Mouse (Mus musculus) kidney, adult 18-20 months (tissue): ENCODE data around the gene Dnajc28.

ENCODE experiments used
- DNase-seq: peaks from one replicate; pipeline ENCODE4 v3.0.0; 2021

Gene Dnajc28

GRCm38 (mm10) chr16:91586244-91586643 lies 32.6 kb downstream of the Dnajc28 start:
- no peak for DNase-seq

DNA sequence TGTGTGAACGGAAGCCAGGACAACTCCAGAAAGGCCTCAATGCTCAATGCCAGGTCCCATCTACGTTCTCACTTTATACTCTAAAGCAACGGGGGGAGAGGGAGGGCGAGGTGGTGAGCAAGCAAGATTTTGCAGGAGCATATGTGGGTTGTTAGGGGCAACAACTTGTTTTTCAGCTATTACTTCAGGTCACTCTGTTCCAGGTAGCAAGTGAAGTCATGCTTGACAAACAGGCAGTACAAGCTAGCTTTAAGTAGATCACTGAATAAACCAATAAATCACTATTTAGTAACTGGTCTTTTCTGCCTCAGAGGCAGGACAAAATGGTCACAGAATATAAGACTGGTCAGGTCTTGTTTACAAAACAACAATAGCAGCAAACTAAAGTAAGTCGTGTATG lies 33.2 kb downstream of the Dnajc28 start:
- no peak for DNase-seq

DNA sequence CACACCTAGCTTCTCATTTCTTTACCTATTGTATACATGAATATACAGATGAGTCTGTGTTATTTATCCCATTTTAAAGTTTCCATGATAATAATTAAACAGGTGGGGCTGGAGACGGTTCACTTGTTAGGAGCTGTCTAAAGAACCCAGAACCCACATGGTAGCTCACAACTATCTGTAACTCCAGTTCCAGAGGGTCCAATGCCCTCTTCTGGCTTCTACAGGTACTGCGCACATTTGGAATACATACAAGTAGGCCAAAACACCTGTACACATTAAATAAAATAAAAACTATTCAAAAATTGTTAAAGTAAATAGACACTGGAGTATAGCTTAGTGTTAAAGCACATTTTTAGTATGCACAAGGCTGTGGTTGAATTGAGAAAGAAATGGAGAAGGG lies 36.5 kb downstream of the Dnajc28 start:
- DNase-seq = peak; percentile 50

GRCm38 (mm10) chr16:91578980-91579720 lies 39.7 kb downstream of the Dnajc28 start:
- DNase-seq = no peak

GRCm38 (mm10) chr16:91575151-91575550 lies 43.7 kb downstream of the Dnajc28 start:
- DNase-seq = no peak

- DNase-seq = no peak
Observed at GRCm38 (mm10) chr16:91571105-91571504, 47.7 kb downstream of the Dnajc28 start.

GRCm38 (mm10) chr16:91568960-91569359 lies 49.9 kb downstream of the Dnajc28 start:
- DNase-seq = no peak

- DNase-seq = no peak
Observed at GRCm38 (mm10) chr16:91566002-91566401, 52.8 kb downstream of the Dnajc28 start.

GRCm38 (mm10) chr16:91565292-91565951 lies 53.4 kb downstream of the Dnajc28 start:
- no peak for DNase-seq

GRCm38 (mm10) chr16:91564580-91565291 lies 54.1 kb downstream of the Dnajc28 start:
- no peak for DNase-seq
